Mouse (Mus musculus): Measurements from ENCODE around the gene Psapl1. TPM values are rescaled to one million over a fixed set of nuclear protein-coding genes. Genes with fewer than 3 reads are reported as not detected.

The Psapl1 gene
- total and polyA plus RNA-seq, 2 experiments from 2014 or later: 0.55 TPM; not detected in 1

GRCm38 (mm10) chr5:36208803-36209202, 5.0 kb downstream of the Psapl1 start:
- Histone ChIP-seq H3K4me3 (ENCODE audit: low read depth, low read length) (no peak overlapping the region), H3K27me3 (ENCODE audit: insufficient read depth, low read length) (no peaks in the 10 kb centered on the region), H3K27ac (ENCODE audit: low read depth, low read length) (no peak overlapping the region), H3K9me3 (ENCODE audit: low read length) (no peaks in the 10 kb centered on the region), H3K36me3 (ENCODE audit: insufficient read depth, low read length) (no peaks in the 10 kb centered on the region), H3K4me2 (ENCODE audit: low read depth, low read length, poor library complexity, severe bottlenecking) (no peak overlapping the region), H3K4me1 (ENCODE audit: insufficient read depth, low read length) (no peaks in the 10 kb centered on the region), H3K9ac (replicated peaks; ENCODE audit: low read length, poor library complexity, severe bottlenecking) (no peak overlapping the region)
- ATAC-seq (ENCODE audit: low FRiP score) (no peak), DNase-seq (ENCODE audit: low spot score) (no peak)
- WGBS: 83% methylated on average over 3 of the region's 3 CpGs
- TF ChIP-seq CTCF (IDR thresholded peaks at IDR 0.05): no peak

GRCm38 (mm10) chr5:36213310-36213709, 9.5 kb downstream of the Psapl1 start:
- no peaks in the 10 kb centered on the region for H3K27me3 ChIP-seq (ENCODE audit: insufficient read depth, low read length)
- no peak overlapping the region for H3K27ac ChIP-seq (ENCODE audit: low read depth, low read length)
- no peak overlapping the region for H3K9ac ChIP-seq (replicated peaks; ENCODE audit: low read length, poor library complexity, severe bottlenecking)
- no peak overlapping the region for H3K4me2 ChIP-seq (ENCODE audit: low read depth, low read length, poor library complexity, severe bottlenecking)
- H3K9me3 ChIP-seq (ENCODE audit: low read length): no peaks in the 10 kb centered on the region
- DNase-seq (ENCODE audit: low spot score) (peak; percentile 71), ATAC-seq (ENCODE audit: low FRiP score) (0 out of 2 replicates have a peak, but pooled peaks have one; percentile 21)
- H3K4me3 ChIP-seq (ENCODE audit: low read depth, low read length): no peak overlapping the region
- no peaks in the 10 kb centered on the region for H3K4me1 ChIP-seq (ENCODE audit: insufficient read depth, low read length)
- peak; percentile 35; the same call in 1 of the 2 replicates for TF ChIP-seq CTCF (IDR thresholded peaks at IDR 0.05)
- WGBS: 70% methylated on average over 10 of the region's 10 CpGs
- no peaks in the 10 kb centered on the region for H3K36me3 ChIP-seq (ENCODE audit: insufficient read depth, low read length)

DNA sequence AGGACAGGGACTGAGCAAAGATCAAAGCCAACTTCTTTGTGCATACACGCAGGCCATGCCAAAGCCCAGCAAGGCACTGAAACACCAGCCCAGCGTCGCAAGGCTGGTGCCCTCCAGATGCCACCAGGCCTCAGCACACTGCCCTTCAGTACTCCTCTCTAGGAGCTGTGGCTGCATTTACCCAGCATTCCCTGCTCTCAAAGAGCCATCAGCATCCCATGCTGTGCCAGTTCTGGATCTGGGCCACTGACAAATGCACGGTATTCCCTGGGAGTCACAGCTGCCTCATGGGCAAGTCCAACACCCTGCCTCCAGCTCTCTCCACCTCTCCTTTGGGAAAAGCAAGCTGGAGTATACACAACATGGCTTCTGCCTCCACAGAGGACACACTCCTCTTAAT, 16.3 kb downstream of the Psapl1 start:
- Histone ChIP-seq H3K27me3 (ENCODE audit: insufficient read depth, low read length) (no peaks in the 10 kb centered on the region), H3K27ac (ENCODE audit: low read depth, low read length) (peak overlapping the region; percentile 12; the same call in 1 of the 2 replicates), H3K9ac (replicated peaks; ENCODE audit: low read length, poor library complexity, severe bottlenecking) (no peak overlapping the region), H3K4me3 (ENCODE audit: low read depth, low read length) (no peak overlapping the region), H3K4me2 (ENCODE audit: low read depth, low read length, poor library complexity, severe bottlenecking) (no peak overlapping the region), H3K36me3 (ENCODE audit: insufficient read depth, low read length) (no peaks in the 10 kb centered on the region), H3K4me1 (ENCODE audit: insufficient read depth, low read length) (no peaks in the 10 kb centered on the region), H3K9me3 (ENCODE audit: low read length) (no peaks in the 10 kb centered on the region)
- no peak; the same call in 1 of the 2 replicates for ATAC-seq (ENCODE audit: low FRiP score)
- peak; percentile 39 for DNase-seq (ENCODE audit: low spot score)
- WGBS: 70% methylated on average over 4 of the region's 4 CpGs
- no peak for TF ChIP-seq CTCF (IDR thresholded peaks at IDR 0.05)

GRCm38 (mm10) chr5:36220626-36221025, 16.8 kb downstream of the Psapl1 start:
- H3K4me1 ChIP-seq (ENCODE audit: insufficient read depth, low read length): no peaks in the 10 kb centered on the region
- ATAC-seq (ENCODE audit: low FRiP score) (no peak), DNase-seq (ENCODE audit: low spot score) (no peak)
- no peak overlapping the region for H3K9ac ChIP-seq (replicated peaks; ENCODE audit: low read length, poor library complexity, severe bottlenecking)
- no peak overlapping the region for H3K4me3 ChIP-seq (ENCODE audit: low read depth, low read length)
- TF ChIP-seq CTCF (IDR thresholded peaks at IDR 0.05): no peak
- WGBS: 44% methylated on average over 6 of the region's 6 CpGs
- no peak overlapping the region for H3K4me2 ChIP-seq (ENCODE audit: low read depth, low read length, poor library complexity, severe bottlenecking)
- H3K36me3 ChIP-seq (ENCODE audit: insufficient read depth, low read length): no peaks in the 10 kb centered on the region
- H3K27me3 ChIP-seq (ENCODE audit: insufficient read depth, low read length): no peaks in the 10 kb centered on the region
- H3K27ac ChIP-seq (ENCODE audit: low read depth, low read length): no peak overlapping the region
- H3K9me3 ChIP-seq (ENCODE audit: low read length): no peaks in the 10 kb centered on the region

DNA sequence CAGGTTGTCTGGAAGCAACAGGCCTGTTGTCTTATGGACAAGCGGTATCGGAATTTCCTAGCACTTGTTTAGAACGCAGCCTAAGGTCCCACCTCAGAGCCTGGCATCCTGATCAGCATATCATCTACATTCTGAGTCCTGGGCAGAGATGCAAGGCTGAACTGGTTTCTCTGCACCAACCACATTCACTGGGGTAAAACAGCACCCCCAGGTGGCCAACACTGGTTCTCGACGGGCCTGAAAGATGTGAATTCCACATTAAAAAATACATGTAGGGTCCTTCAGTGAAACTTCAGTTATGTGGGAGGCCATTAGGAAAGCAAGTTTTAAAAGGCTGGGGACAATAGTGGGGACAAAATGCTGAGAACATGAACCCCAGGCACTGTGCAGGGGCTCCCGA, 20.0 kb downstream of the Psapl1 start:
- H3K4me1 ChIP-seq (ENCODE audit: insufficient read depth, low read length): peaks cover 11% of the 10 kb centered on the region
- TF ChIP-seq CTCF (IDR thresholded peaks at IDR 0.05): peak; percentile 71
- H3K9ac ChIP-seq (replicated peaks; ENCODE audit: low read length, poor library complexity, severe bottlenecking): no peak overlapping the region
- no peak overlapping the region for H3K27ac ChIP-seq (ENCODE audit: low read depth, low read length)
- no peaks in the 10 kb centered on the region for H3K36me3 ChIP-seq (ENCODE audit: insufficient read depth, low read length)
- 61% methylated on average over 6 of the region's 6 CpGs for WGBS
- no peak overlapping the region for H3K4me3 ChIP-seq (ENCODE audit: low read depth, low read length)
- DNase-seq (ENCODE audit: low spot score): peak; percentile 61
- no peaks in the 10 kb centered on the region for H3K9me3 ChIP-seq (ENCODE audit: low read length)
- ATAC-seq (ENCODE audit: low FRiP score): no peak
- H3K27me3 ChIP-seq (ENCODE audit: insufficient read depth, low read length): no peaks in the 10 kb centered on the region
- H3K4me2 ChIP-seq (ENCODE audit: low read depth, low read length, poor library complexity, severe bottlenecking): no peak overlapping the region

- ATAC-seq (ENCODE audit: low FRiP score) (no peak), DNase-seq (ENCODE audit: low spot score) (no peak)
- peaks cover 26% of the 10 kb centered on the region for H3K4me1 ChIP-seq (ENCODE audit: insufficient read depth, low read length)
- H3K9me3 ChIP-seq (ENCODE audit: low read length): no peaks in the 10 kb centered on the region
- H3K27ac ChIP-seq (ENCODE audit: low read depth, low read length): peak overlapping the region; percentile 43
- 0 out of 2 replicates have a peak overlapping the region, but pooled peaks have one; percentile 8 for H3K9ac ChIP-seq (replicated peaks; ENCODE audit: low read length, poor library complexity, severe bottlenecking)
- no peaks in the 10 kb centered on the region for H3K27me3 ChIP-seq (ENCODE audit: insufficient read depth, low read length)
- TF ChIP-seq CTCF (IDR thresholded peaks at IDR 0.05): no peak
- WGBS: 51% methylated on average over 7 of the region's 7 CpGs
- no peak overlapping the region for H3K4me2 ChIP-seq (ENCODE audit: low read depth, low read length, poor library complexity, severe bottlenecking)
- H3K36me3 ChIP-seq (ENCODE audit: insufficient read depth, low read length): no peaks in the 10 kb centered on the region
- no peak overlapping the region for H3K4me3 ChIP-seq (ENCODE audit: low read depth, low read length)
These were observed 22.0 kb downstream of the Psapl1 start for GRCm38 (mm10) chr5:36225855-36226254.

Data from midbrain, postnatal 0 days (tissue).